Mouse (Mus musculus) cerebellum, adult 11-12 months (tissue): Measurements from ENCODE around the gene Acsbg1.
"Not testable (repeated sequence)": the region's sequence is repeated elsewhere in the genome, so short reads cannot be mapped to it uniquely, and the experiment has no call there.

Source experiments
- DNase-seq: peaks from one replicate; pipeline ENCODE4 v3.0.0; 2022

Acsbg1 gene

GRCm38 (mm10) chr9:54604131-54604654, 57.5 kb downstream of the Acsbg1 start:
- DNase-seq, result no peak

DNA sequence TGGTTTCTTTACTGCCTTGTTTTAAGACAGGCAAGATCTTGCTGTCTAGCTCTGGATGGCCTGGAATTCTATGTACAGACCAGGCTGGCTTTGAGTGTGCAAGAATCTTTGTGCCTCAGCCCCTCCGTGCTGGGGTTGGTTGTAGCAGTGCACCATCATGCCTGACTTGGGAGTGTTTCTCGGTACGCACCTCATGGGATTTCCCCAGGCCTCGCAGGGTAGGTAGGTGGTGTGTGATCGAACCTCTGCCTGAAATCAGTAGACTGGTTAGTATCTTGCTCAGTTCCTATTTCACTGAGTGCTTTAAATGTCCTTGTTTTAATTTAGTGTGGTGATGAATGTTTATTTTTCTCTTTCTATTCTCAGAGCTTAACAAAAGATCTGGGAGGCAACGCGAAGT, 58.8 kb downstream of the Acsbg1 start:
- no peak for DNase-seq

DNA sequence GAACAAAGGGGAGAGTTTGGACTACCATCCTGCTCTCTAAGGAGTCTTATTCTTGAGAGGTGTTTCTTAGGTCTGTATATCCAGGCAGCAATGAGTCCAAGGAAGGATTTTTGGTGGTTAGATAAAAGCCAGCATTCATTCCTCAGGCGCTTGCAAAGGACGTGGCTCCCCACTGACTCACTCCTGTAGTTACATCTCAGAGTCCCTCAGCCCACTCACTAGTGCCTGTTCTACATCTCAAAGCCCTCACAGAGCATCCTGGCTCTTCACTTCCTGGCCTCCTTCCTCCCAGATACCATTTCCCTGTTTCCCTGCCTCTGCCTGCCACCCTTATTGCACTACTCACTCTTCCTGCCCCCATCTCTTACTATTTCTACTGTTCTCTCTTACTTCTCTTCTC, 59.3 kb downstream of the Acsbg1 start:
- DNase-seq, result no peak

GRCm38 (mm10) chr9:54596752-54597465, 64.8 kb downstream of the Acsbg1 start:
- no peak for DNase-seq

DNA sequence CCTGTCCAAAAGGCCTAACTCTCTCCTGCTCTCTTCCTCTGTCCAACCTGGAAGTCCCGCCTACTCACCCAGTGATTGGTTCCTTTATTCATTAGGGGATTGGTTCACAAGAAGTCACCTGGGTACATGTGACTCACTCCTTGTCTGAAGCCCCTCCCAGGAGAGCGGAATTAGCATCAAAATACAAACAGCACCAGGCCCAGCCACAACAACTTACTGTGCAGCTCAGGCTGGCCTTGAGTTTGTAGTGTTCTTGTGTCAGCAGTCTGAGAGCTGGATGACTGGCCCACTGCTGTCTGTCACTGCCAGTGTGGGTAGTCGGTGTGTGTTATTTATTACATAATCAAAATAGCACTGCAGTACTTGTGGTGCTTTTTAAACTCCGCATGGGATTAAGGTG, 68.0 kb downstream of the Acsbg1 start:
- DNase-seq, result not testable (repeated sequence)

DNA sequence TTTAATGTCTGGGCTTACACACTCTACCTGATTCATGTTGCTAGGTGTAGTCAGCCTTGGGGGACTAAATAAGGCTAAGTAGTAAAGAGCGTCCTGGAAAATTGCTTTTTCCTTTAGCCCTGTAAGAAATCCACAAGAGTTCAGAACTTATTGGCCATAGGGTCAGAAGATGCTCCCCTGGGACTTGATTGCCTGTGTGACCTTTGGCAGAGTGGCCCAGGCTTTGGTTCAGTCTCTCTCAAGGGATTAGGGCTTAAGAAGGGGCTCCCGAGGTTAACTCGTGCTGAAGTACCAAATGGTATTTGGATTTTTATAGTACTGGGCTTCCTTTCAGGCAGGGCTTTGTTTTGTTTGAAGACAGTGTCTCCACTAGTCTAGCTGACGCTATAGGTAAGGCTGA, 73.8 kb downstream of the Acsbg1 start:
- peak; percentile 8 for DNase-seq

DNA sequence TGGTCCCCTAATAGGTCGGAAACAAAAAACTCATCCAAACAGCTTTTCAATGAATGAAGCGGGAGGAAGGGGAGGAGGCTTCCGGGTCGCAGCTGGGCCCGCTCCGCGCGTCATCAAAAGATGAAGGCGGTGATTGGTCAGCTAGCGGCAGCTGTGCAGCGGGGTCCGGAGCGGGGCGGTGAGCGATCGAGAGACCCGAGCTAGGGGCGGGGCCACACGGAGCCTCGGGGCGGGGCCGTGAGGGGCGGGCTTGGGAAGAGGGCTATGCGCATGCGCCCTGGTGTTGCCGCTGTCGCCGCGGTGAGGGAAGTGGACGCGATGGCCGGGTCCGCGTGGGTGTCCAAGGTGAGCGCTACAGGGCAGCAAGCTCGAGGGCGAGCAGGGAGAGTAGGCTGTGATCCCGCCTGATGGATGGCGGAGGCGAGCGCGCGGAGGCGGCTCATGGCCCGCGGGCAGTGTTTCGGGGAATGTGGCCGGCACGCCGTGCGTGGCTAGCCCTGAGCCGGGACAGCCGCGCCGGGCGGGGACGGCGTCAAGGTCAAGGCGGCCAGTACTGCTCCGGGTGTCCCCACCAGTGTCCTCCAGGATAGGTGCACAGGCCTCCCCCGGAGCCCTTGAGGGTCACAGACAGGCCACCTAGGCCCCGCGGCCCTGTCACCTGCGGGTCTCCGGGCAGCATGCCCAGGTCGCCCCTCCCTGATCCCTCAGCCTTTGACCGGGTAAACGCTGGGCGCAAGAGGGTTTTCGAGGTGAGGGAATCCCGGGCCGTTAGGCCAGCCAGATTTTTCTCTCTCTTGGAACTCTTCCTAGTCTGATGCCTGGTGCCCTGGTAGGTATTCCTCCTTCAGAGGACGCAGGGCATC, 75.2 kb downstream of the Acsbg1 start, which contains the start of gene Idh3a:
TSS of gene Idh3a (plus strand) at position 136 of the 863 bp plus-strand sequence.
- DNase-seq, result peak; percentile 93

DNA sequence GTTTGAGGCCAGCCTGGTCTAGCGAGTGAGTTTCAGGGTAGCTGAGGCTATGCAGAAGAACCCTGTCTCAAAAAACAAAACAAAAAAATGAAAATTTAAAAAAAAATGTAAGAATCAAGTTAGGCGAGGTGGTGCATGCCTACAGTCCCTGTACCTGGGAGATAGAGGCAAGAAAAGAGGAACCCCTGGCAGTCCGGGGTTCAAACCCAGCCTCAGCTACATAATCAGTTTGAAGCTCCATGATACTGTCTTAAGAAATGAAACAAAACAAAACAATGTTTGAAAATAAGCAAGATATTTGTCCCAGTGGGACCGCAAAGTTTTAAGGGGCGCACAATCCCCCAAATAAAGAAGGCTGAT, 75.9 kb downstream of the Acsbg1 start:
- DNase-seq, result no peak

DNA sequence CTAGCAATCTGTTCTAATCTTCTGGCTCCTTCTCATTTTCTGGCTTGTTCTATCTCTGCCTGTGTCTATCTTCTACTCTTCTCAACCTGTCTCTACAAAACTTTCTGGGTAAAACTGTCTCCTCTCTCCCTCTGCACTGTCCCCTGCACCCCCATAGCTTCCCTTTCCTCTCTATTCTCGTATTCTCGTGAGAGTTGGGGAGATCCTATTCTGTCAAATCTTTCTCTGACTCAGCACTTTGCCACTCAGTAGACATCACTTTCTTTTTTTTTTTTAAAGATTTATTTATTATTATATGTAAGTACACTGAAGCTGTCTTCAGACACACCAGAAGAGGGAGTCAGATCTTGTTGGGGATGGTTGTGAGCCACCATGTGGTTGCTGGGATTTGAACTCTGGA, 77.5 kb downstream of the Acsbg1 start:
- DNase-seq, result not testable (repeated sequence)

- no peak for DNase-seq
Observed at GRCm38 (mm10) chr9:54583712-54584111, 78.0 kb downstream of the Acsbg1 start.

GRCm38 (mm10) chr9:54571130-54571839, 90.4 kb downstream of the Acsbg1 start:
- DNase-seq, result no peak

DNA sequence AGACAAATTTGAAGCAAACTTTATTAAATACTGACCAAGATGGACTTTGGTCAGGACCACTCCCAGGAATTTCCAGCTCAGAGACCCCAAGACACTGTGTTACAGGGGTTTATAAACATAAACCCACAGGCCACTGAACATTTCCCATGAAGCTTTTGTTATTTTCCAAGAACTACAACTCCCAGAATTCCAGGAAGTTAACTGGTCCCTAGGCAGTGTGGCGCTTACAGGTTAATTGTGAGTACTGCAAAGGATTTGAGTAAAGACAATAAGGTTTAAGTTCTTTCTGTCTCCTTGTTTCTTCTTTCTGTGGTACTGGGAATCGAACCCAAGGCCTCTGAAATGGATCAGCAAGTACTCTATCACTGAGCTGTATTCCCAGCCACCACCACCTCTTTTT, 92.9 kb downstream of the Acsbg1 start:
- DNase-seq, result no peak

DNA sequence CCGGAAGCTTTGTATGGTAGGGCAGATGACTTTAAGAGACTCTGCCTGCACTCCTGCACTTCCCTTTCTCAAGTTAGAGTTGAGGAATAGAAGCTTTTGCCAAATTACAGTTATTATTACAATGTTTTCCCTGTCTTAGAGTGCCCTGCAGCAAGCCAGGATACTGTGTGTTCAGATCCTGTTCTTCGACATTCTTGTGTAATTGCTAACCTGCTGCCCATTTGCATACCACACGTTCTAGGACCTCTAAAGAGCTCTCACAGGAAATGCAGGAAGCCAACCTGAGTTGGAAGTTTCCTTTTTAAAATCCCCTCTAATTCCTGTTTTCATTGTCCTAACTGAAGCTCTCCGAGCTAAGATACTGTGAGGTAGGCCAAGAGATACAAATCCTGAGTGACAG, 94.7 kb downstream of the Acsbg1 start:
- DNase-seq, result no peak

GRCm38 (mm10) chr9:54560831-54561601, 100.7 kb downstream of the Acsbg1 start:
- DNase-seq, result no peak

DNA sequence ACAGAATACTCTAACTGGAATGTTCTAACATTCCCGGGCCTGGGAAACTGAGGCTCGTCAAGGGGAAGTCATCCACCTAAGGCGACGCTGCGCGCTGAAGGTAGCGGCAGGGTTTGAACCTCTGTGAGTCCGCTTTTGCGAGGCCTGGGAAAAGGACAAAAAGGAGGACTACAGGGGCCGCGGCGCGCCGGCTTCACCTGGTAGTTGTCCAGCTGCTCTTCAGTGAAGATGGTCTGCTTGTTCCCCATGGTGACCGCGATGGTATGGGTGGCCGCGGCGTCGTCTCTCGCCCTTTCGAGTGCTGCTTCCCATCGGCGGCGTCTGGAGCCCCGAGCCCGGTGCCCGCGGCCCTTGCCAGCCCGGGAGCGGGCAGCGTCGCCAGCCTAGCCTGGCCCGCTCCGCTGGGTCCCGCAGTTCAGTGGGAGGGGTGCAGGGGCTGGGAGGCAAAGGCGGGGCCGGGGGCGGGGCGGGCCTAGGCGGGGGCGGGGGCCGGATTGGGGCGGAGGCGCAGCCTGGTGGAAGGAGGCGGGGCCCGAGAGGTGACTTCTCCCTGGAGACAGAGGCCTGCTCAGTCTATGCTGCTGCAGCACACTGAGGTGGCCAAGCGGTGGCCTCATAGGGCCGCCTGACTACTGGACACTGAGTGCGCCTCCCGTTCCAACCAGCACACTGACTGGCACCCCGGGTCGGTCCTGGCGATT, 101.7 kb downstream of the Acsbg1 start, which contains the start of gene Cib2:
TSS of gene Cib2 (minus strand) at position 448 of the 701 bp plus-strand sequence.
- peak; percentile 85 for DNase-seq

DNA sequence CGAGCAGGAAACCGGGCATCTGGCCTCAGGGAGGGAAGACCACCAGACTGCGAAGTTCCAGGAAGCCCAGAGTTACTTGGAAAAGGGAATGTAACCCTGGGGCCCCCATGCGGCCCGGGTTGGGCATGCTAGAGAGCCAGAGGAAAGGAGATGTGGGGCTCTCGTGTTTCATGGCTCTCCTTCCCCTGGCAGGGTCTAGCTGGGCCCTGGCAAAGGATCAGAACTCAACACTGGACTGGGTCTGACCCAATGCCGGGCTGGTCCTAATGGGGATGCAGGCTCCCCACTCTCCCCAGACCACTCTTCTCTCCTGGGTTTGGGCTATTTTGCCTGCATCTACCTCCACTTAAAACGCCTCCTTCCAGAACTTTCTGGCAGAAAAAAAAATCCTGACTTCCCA, 102.9 kb downstream of the Acsbg1 start:
- DNase-seq, result no peak

GRCm38 (mm10) chr9:54555044-54555443, 106.6 kb downstream of the Acsbg1 start:
- DNase-seq, result no peak
